Mouse (Mus musculus): ENCODE measurements at regions not wholly inside any gene's neighbourhood (a gene's known extent, or its start where the extent isn't known, plus 50 kb on each side); places are given as distances from the start of the nearest gene placed in this dataset.

DNA sequence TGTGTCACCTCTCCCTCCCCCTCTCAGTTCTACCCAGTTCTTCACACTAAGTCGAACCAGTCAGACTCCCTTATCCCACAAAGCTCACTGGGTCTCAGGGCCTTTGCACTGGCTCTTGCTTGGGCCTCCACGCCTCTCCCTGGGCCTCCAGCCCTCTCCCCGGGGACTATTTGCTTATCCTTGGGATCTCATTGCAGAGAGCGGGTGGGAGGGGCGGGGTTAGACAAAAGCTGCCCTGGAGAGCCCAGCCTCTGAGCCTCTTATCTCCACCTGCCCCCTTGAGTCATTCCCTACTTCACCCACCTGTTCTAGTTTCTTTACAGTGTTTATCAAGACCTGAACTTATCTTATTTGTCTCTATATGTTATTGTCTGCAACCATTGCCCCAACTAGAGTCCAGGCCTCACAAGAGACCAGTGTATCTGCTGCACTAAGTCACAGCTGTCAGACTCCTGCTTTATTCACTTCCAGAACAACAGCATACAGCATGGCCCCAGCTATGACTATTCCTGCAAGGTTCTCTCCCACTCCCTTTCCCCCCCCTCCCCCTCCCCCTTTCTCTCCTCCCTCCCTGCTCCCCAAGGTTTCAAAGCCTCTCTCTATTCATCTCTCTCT lies 450.7 kb downstream of the Wdr11 start:
- TF ChIP-seq POLR2A (IDR thresholded peaks at IDR 0.05; ENCODE audit: borderline replicate concordance, extremely low read depth, low read depth, low read length) (no peak), CTCF (IDR thresholded peaks at IDR 0.05; ENCODE audit: insufficient read depth, low read length) (no peak)
